Mouse (Mus musculus): ENCODE data around the gene Slx1b. TPM values are rescaled to one million over a fixed set of nuclear protein-coding genes. Genes with fewer than 3 reads are reported as not detected.
"Not testable (repeated sequence)": the region's sequence is repeated elsewhere in the genome, so short reads cannot be mapped to it uniquely, and the experiment has no call there.

Slx1b gene
- total RNA-seq, 2 experiments from 2014 or later: 9.9 to 11.1 TPM

DNA sequence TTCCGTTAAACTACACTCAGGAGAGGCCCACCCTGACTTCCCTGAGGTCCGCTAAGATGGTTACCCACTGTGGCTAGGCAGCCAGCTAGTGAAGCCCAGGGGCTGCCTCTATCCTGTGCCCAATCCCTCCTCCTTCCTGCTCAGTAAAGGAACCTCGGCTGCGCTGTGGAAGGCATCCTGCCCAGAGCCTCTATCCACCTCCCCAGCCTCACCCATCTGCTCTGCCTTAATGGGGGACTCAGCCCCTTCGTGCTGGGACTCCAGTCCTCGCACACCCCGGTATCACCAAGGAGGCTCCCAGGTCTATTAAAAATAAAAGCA lies 8.1 kb upstream of the Slx1b start:
- DNase-seq (ENCODE audit: low spot score in 2 of 2): no peak

DNA sequence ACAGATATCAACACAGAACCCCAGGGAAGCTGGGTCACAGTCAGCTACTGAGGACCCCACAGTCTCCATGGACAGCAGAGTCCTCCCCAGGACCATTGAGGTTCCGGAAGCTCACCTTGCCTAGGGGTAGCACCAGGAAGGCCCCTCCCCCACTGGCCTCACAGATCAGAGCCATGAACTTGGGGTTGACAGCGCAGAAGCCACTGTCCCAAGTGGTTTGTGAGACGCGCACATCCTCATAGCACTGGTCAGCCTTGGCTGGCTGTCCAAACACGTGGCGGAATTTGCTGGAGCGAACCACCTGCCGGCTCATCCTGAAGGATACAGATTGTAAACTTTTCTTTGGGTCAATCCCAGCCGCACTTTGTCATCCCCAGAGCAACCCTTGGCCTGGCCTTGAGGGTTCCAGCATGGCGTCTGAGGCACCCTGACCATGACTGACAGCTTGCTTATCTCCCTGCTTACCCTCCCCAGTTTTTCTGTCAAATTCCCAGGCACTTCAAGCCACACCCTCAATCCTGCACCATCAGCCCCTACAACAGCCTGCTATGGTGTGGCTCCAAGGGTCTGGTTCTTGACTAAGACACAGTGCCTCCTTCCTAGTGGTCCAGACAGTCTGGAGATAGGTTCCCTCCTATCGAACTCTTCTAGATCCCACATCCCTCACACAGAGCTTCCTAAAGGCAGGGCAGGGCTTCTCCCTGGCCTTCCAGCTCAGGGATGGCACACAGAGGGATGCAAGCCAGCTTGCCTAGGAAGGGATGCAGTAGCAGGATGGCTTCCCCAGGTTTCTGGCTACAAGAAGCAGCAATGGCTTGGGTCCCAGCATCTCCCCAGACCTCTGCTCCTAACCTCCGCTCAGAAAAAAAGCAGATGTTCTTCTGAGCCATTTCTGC lies 7.5 kb upstream of the Slx1b start:
- DNase-seq (ENCODE audit: low spot score in 2 of 2): no peak

DNA sequence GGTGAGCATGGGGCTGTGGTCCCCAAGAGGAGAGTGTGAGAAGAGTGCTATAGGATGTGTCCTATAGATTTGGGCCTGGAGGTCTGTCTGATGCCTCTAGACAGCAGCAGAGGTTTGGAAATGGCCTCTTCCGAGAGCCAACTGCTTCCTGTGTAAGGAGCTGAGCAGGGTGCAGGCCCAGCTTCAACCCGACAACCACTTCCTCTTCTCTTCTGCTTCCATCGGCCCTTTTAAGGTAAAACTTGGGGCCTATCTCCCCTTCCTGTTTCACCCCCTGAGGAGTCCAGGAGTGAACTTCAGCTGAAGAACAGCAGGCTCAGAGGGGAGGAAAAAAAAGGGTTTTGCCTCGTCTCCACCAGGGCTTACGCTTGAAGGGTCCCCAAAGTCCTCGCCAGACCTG lies 6.8 kb upstream of the Slx1b start:
- no peak for DNase-seq (ENCODE audit: low spot score in 2 of 2)

DNA sequence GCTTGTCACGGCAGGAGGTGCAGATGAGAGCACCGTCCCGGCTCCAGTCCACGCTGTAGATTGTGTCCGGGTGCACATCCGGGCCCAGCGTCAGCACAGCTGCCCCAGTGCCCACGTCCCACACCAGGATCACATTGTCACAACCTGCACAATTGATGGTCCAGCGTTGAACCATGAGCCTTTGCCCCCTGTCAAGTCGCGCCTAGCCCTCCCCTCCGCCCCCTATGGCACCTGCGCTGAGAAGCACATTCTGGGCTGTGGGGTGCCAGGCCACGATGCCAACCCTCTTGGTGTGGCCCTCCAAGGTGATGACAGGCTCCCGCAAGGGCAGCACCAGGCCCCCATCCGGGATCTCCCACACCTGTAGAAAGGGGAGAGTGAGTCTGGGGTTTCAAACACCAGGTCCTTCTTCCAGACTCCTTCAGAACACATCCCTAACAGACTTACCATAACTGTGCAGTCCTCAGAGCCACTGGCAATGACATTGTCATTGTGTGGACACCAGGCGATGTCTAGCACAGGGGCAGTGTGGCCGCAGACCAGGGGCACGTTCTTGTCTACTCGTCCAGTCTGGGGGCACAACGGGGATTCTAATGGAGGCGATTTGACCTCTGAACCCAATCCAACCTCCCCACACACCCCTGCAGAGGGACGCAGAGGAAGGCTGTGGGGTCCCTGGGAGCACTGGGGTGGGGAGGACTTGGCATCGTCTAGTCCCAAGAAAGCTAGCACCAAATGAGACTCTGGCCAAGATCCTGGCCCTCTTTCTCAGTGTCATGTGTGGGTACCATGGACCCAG lies 6.2 kb upstream of the Slx1b start:
- DNase-seq (ENCODE audit: low spot score in 2 of 2): no peak

DNA sequence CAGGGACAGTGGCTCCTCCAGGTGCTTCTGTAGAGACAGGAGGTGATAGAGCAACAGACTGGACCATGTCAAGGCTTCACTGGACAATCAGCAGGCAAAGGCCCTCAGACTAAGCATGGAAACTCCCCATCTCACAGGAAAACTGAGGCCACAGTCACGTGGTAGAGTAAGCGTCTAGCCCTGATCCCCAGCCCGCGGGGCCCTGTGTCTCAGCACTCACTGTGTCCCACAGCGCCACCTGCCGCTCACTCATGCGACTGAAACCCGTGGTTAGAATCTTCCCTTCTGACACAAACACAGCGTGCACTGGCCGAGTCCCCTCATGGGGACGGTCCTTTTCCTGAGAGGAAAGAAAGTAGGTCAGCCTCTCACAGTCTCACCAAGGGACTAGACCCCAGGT lies 5.5 kb upstream of the Slx1b start:
- DNase-seq (ENCODE audit: low spot score in 2 of 2): peak; percentile 87 to 92

DNA sequence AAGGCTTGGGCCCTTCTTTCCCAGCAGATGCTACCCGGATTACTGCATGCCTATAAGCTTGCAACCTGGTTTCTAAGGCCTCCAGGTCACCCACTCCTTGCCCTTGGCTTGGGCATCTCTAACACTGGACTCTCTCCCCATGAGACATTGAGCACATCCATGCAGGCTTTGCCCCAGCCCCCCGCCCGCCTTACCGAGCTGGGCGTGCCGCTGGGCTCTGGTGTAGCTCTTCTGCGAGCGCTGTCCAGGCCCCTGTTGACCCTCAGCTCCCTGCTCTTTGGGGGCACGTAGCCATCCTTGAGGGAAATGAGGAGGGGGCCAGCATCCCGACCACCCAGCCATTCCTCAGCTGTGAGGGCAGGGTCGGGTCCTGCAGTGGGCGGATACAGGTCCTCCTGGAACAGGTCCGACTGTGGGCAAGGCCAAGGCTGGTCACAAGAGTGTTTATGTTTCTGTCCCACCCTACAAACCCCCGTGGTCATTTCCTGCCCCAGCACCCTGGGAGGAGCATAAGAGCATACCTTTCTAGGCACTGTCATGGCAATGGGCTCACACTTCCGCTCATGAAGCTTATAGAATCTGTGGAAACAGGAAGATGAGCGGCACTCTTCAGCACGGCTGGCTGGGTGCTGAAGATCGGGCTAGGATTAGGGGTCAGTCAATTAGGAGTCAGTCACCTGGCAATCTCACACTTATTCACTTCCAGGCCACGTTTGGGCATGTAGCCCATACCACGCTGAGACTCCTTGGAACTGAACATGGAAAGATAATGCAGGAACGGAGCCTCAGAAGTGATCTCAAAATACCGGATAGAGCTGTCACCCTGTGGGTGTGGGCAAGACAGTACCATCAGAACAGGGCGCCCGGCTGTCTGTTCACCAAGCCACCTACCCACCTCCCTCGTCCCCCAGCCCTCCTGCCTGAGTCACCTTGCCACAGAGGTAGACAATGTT lies 4.8 kb upstream of the Slx1b start:
- no peak for DNase-seq (ENCODE audit: low spot score in 2 of 2)

DNA sequence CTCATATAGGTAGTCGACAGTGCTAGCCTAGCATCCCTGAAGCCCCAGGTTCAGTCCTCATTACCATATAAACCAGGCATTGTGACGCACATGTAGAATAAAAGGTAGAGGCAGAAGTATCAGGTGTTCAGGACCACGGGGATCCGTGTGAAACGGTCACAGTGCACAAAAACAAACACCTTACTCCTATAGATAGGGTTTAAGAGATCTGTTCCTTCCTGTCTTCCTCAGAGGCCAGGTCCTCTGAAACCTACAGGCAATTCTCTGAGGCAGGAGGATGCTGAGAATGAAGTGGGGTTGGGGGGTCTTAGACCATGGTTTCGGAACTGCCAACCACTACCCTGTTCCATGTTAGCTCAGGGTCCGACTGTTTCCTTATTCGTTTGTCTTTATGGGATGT lies 2.3 kb upstream of the Slx1b start:
- no peak for DNase-seq (ENCODE audit: low spot score in 2 of 2)

DNA sequence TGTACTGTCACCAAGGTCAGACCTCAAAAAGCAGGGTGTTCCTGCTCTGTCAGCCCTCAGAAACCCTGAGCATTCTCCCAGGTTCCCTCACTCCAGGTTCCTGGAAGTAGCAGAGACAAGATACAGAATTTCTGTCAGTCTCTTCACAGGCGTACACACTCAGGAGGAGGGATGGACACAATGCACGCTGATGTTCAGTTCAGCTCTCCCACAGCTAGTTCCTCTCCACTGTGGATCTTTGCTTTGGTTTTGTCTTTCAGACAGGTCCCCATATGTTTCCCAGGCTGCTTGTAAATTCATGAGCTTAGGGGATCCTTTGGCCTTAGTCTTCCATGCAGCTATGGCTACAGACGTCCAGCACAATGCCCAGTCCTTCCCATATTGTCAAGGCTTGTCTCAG lies 1.3 kb upstream of the Slx1b start:
- DNase-seq (ENCODE audit: low spot score in 2 of 2): no peak

DNA sequence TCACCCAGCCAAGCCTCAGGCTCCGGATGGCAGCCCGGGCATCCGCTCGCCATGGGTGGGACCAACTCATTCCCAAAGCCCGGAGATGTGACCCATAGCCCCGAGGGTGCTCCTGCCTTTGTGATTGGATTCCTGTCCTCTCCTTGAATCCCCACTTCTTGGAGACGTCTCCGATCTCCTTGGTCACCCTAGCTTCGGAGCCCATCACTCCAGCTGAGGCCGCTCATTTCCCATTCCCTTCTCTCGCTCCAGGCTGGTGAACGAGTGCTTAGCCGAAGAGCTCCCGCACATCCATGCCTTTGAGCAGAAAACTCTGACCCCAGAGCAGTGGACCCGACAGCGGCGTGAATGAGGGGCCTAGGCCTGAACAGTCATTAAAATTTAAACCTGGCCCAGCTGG lies 719 bp upstream of the Slx1b start:
- no peak for DNase-seq (ENCODE audit: low spot score in 2 of 2)

DNA sequence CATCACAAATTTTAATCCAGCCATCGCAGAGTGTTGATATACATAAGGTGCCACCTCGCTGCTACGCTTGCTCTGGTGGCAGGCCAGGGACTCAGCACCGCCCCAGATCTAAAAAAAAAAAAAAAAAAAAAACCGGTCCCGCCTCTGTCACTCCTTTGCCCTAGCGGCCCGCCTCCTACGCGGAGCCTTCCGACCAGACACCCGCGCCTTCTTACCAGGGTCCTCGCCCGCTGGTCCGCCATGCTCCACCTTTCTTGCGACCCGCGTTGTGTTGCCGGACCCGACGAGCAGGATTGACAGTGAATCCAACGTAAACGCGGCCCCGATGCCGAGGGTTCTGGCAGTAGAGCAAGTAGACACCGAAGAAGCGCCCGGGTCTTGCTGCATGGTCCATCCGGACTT lies 373 bp downstream of the Slx1b start, which contains the start of gene Bola2:
Gene Bola2 (plus strand): TSS at position 192 of the 402 bp plus-strand sequence.
- DNase-seq (ENCODE audit: low spot score in 2 of 2): peak; percentile 63 to 71

DNA sequence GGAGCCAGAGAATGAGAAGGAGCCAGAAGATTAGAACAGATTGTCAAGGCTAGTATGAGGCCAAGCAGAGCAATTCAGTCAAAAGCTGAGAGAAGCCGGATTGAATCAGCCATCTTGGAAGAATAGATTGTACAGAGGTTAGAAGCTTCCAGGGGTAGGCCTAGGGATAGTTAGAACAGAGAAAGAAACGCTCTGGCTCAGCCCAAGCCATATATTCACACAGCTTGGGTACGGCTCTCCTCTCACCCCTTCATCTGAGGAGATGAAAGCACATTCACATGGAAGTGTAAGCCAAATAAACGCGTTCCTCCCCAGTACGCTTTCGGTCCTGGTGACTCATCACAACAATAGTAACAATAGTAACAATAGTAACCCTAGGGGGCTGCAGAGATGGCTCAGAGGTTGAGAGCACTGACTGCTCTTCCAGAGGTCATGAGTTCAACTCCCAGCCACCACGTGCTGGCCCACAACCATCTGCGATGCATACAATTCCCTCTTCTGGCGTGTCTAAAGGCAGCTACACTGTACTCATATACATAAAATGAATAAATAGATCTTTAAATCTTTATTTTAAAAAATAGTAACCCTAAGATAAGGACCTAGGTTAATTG lies 1.0 kb downstream of the Slx1b start:
- no peak for DNase-seq (ENCODE audit: low spot score in 2 of 2)

DNA sequence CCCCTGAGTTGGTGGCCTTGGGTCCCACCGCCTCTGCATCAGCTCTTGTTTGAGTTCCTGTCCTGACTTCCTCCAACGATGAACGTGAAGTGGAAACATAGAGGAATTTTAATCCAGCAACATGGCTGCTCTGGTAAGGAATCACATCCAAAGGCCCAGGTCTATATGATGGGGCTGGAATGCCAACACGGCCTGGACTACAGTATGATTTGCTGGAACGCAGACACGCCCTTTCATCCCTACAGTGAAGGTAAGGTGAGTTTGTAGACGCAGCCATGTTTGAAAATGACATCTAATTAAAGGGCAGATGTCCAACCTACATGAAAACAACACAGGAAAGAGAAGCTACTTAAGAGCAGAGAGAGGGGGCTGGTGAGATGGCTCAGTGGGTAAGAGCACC lies 1.8 kb downstream of the Slx1b start:
- DNase-seq (ENCODE audit: low spot score in 2 of 2): no peak

DNA sequence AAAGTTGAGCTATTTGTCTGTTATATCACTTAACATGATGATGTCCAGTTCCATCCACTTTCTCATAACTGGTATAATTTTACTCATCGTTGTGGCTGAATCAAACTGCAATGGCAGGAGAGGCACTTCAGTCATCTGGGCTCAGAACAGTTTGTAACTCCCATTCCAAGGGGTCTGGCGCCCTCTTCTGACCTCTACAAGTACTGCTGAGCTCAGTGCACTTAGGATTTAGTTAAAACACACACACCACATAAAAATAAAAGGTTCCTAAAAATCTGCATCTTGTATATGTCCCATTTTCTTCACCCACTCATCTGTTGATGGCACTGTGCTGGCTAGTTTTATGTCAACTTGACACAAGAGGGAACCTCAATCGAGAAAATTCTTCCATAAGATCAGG lies 2.3 kb downstream of the Slx1b start:
- peak; percentile 80 to 87 for DNase-seq (ENCODE audit: low spot score in 2 of 2)

DNA sequence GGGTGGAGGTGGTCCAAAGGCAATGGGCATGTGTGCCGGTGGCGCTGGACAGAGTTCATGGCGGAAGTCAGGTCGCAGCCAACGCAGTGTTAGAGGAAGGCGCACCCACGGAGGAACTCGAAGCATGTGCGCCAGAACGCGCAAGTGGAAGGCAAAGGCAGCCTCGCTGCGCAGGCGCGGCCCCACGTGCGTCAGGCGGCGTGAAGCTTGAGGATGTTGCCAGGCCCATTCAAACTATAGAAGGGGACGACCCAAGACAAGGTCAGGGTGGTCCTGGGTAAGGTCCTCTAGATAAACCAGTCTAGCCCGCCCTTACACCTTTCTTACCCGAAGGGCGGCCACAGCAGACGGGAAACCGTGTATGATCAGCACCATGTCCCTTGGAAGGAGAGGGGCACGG lies 3.2 kb downstream of the Slx1b start:
- DNase-seq (ENCODE audit: low spot score in 2 of 2): no peak

DNA sequence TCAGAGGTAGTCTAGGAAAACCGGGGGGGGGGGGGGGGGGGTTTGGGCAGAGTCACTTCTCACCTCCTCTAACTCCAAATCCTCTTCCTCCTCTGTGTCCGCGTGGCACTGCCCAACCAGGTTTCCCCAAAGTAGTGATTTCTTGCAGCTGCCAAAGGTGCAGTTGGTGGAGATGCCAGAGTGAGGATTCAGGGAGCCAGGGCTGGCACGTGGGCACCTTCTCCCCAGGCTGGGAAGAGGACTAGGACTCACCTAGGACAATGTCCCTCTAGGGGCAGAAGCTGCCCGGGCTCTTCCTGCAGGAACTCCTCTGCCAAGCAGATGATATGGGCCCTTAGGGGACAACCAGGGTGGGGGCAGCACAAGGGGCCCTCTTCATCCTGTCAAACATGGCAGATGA lies 3.9 kb downstream of the Slx1b start:
- no peak for DNase-seq (ENCODE audit: low spot score in 2 of 2)

DNA sequence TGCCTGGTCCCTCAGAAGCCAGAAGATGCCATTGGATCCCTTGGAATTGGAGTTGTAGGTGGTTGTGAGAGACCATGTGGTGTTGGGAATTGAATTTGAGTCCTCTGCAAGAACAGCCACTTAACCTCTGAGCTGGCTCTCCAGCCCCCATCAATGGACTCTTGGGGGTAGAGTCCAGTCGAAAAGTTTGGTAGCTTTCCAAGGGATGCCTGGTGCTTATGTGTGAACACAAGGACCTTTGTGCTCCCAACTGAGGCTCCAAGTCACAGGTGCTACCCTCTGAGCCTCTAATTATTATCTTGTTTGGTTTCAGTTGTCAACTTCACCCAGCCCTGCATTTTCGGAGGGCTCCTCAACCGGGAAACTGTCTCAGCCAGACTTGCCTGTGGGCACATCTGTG lies 4.8 kb downstream of the Slx1b start:
- DNase-seq (ENCODE audit: low spot score in 2 of 2): no peak

DNA sequence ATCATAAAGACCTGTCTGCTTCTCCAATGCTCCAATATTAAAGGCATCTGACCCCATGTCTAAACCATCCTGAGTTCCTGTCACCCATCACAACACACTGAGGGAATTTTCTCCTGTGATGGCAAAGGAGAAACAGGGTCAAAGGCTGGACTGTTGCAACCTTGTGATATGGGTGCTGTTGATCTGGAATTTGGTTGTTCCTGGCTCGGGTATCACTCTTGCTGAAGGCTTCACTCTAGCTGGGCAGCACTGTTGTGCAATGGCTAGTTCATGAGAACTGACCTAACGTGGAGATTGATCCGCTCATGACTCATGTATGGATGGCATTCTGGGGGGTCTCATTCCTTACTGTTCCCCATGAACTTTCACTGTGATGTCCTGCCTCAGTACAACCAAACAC lies 6.6 kb downstream of the Slx1b start:
- DNase-seq (ENCODE audit: low spot score in 2 of 2): no peak

DNA sequence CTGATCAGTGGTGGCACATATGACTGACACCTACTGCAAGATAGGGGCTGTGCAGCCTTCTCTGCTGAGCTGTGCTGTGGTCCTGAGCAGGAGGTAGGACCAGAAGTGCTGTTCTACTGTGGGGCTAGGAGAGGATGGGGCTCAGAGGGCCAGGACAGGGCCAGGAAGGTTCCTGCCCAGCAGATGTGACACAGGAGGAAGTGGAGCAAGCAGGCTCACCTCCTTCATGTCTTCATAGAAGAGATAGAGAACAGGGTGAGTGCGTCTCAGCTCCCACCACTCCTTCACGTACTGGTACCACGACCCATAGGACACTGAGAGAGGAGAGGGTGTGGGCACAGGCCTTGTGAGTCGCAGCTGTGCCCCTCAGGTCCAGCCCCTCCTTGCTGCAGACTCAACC lies 7.4 kb downstream of the Slx1b start:
- DNase-seq (ENCODE audit: low spot score in 2 of 2): not testable (repeated sequence)

DNA sequence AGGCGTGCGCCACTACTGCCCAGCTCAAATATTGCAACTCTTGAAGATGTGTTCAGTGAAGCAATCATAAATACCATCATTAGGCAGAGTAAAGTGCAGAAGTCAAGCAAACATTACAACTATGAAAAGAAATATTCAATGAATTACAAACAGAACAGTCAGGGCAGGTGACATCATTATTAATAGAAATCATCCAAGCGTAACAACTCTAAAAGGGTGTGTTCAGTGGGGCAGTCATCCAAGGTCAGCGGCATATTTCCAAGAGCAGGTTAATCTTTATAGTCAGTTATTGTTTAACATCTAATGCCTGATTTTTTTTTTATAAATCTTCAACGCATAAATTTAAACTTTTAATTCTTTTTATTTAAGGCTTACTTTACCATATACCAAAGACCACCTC lies 14.4 kb downstream of the Slx1b start:
- DNase-seq (ENCODE audit: low spot score in 2 of 2): no peak

DNA sequence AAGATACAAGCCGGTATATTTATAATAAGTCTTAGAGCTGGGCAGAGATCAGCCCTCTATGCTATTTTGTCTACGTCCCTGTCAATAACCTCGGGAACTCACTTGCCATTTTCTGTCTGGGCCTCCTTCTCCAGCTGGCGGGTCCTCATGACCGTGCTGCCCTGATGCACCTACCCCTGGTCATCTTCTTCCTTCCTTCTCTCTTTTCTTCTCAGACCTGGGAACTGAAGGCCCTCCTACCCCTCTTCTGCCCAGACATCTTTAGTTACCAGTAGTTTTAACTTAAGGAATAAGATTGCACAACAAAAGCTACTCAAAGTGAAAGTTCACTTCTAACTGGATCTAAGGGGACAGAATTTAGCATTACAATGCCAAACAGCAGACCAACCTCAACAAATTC lies 15.9 kb downstream of the Slx1b start:
- DNase-seq (ENCODE audit: low spot score in 2 of 2): no peak

All from adrenal gland, adult 18-20 months (tissue).